Mouse (Mus musculus): ENCODE results near the gene Slc2a12. TPM values are rescaled to one million over a fixed set of nuclear protein-coding genes. Genes with fewer than 3 reads are reported as not detected.

The Slc2a12 gene
- polyA plus RNA-seq, 1 experiment, result 0.24 TPM

DNA sequence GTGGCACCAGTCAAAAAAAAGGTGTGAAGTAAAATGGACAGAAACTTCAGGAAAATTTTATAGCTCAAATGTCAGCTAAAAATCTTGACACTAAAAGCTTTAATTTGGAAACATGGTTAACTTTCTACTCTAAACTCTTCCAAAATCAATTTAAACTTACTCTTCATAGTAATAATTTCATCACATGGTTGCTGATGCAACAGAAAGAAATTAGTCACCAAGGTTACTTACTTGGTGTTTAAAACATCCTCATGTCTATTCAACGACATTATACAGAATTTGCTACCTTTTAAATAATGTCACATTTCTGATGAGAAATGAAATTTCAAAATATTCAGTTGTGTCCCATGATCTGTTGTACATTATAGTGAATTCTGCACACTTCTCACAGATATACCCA lies 83.4 kb downstream of the Slc2a12 start:
- H3K36me3 ChIP-seq (ENCODE audit: control insufficient read depth, insufficient read depth, low read length), result no peaks in the 10 kb centered on the region
- H3K4me1 ChIP-seq (ENCODE audit: control insufficient read depth, insufficient read depth, insufficient read length, low read length), result peaks cover 2% of the 10 kb centered on the region; the same call in 1 of the 2 replicates
- no peak overlapping the region for H3K27ac ChIP-seq (ENCODE audit: insufficient read depth, low read depth, low read length)
- H3K4me3 ChIP-seq (ENCODE audit: low read depth, low read length), result no peak overlapping the region
- no peaks in the 10 kb centered on the region for H3K27me3 ChIP-seq (ENCODE audit: control insufficient read depth, insufficient read depth, low read length)
- WGBS, result 79% methylated on average over 1 of the region's 1 CpGs
- TF ChIP-seq POLR2A (IDR thresholded peaks at IDR 0.05; ENCODE audit: low read depth, low read length) (no peak), CTCF (IDR thresholded peaks at IDR 0.05; ENCODE audit: extremely low read depth, insufficient read length, insufficient replicate concordance, low read depth, low read length) (no peak)

DNA sequence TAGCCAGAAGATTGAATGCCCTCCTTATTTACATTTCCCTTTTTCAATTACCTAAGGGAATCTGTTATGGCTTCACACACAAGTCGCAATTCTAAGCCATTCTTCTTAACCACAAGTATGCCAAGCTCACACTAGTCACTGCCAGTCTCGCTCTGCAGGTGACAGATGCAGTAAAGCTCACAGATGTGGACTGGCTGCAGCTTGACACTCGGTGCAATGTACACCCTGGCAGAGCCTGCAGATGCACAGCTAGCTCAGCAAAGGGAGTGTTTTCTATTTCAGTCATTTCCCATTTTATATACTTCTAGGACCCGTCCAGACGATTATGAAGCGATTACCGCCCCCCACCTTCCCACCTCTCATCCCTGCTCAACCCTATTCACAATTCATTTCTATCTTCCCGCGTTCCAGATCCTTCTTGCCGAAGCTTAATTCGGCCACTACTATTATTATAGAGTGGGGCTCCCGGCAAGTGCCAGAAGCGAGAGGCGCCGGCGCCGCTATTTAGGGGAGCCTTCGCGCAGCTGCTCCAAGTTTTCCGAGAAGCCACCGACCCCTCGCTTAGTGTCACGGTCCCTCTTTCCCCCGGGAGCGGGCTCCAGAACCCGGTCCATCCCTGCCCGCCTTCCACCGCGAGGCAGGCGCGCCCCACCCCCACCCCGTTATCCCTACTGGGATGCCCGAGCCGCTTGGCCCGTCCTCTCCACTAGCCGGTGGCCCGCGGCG lies 85.6 kb downstream of the Slc2a12 start:
- Histone ChIP-seq H3K4me1 (ENCODE audit: control insufficient read depth, insufficient read depth, insufficient read length, low read length) (peaks cover 2% of the 10 kb centered on the region; the same call in 1 of the 2 replicates), H3K27me3 (ENCODE audit: control insufficient read depth, insufficient read depth, low read length) (no peaks in the 10 kb centered on the region), H3K36me3 (ENCODE audit: control insufficient read depth, insufficient read depth, low read length) (no peaks in the 10 kb centered on the region), H3K27ac (ENCODE audit: insufficient read depth, low read depth, low read length) (no peak overlapping the region), H3K4me3 (ENCODE audit: low read depth, low read length) (peak overlapping the region; percentile 94)
- WGBS, result under 1% methylated on average over 39 of the region's 39 CpGs
- TF ChIP-seq POLR2A (IDR thresholded peaks at IDR 0.05; ENCODE audit: low read depth, low read length), result no peak
- TF ChIP-seq CTCF (IDR thresholded peaks at IDR 0.05; ENCODE audit: extremely low read depth, insufficient read length, insufficient replicate concordance, low read depth, low read length), result no peak

DNA sequence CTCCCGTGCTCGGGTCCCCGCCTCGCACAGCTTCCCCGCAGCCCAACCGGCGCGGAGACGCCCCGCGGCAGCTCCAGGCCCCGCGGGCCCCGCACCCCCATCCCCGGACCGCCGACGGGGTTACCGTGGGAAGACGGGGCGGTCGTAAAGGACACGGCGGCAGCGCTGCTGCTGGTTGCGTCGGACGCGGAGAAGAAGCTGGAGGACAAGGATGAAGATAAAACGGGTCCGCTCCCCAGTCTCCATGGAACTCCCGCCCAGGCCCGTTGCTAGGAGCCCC lies 86.1 kb downstream of the Slc2a12 start:
- TF ChIP-seq POLR2A (IDR thresholded peaks at IDR 0.05; ENCODE audit: low read depth, low read length) (no peak), CTCF (IDR thresholded peaks at IDR 0.05; ENCODE audit: extremely low read depth, insufficient read length, insufficient replicate concordance, low read depth, low read length) (no peak)
- 2% methylated on average over 33 of the region's 33 CpGs for WGBS
- H3K36me3 ChIP-seq (ENCODE audit: control insufficient read depth, insufficient read depth, low read length), result no peaks in the 10 kb centered on the region

GRCm38 (mm10) chr10:22731272-22732093 lies 86.7 kb downstream of the Slc2a12 start, which contains the start of gene Tbpl1:
Gene Tbpl1, minus strand, starts transcription at chr10:22731938.
- no peaks in the 10 kb centered on the region for H3K27me3 ChIP-seq (ENCODE audit: control insufficient read depth, insufficient read depth, low read length)
- H3K36me3 ChIP-seq (ENCODE audit: control insufficient read depth, insufficient read depth, low read length), result no peaks in the 10 kb centered on the region
- TF ChIP-seq POLR2A (IDR thresholded peaks at IDR 0.05; ENCODE audit: low read depth, low read length), result peak; percentile 98
- TF ChIP-seq CTCF (IDR thresholded peaks at IDR 0.05; ENCODE audit: extremely low read depth, insufficient read length, insufficient replicate concordance, low read depth, low read length), result 0 out of 2 replicates have a peak, but pooled peaks have one; percentile 14
- H3K27ac ChIP-seq (ENCODE audit: insufficient read depth, low read depth, low read length), result peak within 1 kb of the TSS; percentile 88
- WGBS, result under 1% methylated on average over 77 of the region's 77 CpGs
- peaks cover 2% of the 10 kb centered on the region; the same call in 1 of the 2 replicates for H3K4me1 ChIP-seq (ENCODE audit: control insufficient read depth, insufficient read depth, insufficient read length, low read length)
- peak within 1 kb of the TSS; percentile 94 for H3K4me3 ChIP-seq (ENCODE audit: low read depth, low read length)

More for the DNA sequence above, 86.1 kb downstream of the Slc2a12 start:
- peaks cover 2% of the 10 kb centered on the region; the same call in 1 of the 2 replicates for H3K4me1 ChIP-seq (ENCODE audit: control insufficient read depth, insufficient read depth, insufficient read length, low read length)
- peak overlapping the region; percentile 57 for H3K27ac ChIP-seq (ENCODE audit: insufficient read depth, low read depth, low read length)
- H3K4me3 ChIP-seq (ENCODE audit: low read depth, low read length), result peak overlapping the region; percentile 94
- no peaks in the 10 kb centered on the region for H3K27me3 ChIP-seq (ENCODE audit: control insufficient read depth, insufficient read depth, low read length)

- TF ChIP-seq POLR2A (IDR thresholded peaks at IDR 0.05; ENCODE audit: low read depth, low read length) (no peak), CTCF (IDR thresholded peaks at IDR 0.05; ENCODE audit: extremely low read depth, insufficient read length, insufficient replicate concordance, low read depth, low read length) (no peak)
- Histone ChIP-seq H3K27ac (ENCODE audit: insufficient read depth, low read depth, low read length) (peak overlapping the region; percentile 88), H3K4me3 (ENCODE audit: low read depth, low read length) (peak overlapping the region; percentile 94), H3K4me1 (ENCODE audit: control insufficient read depth, insufficient read depth, insufficient read length, low read length) (peaks cover 2% of the 10 kb centered on the region; the same call in 1 of the 2 replicates), H3K27me3 (ENCODE audit: control insufficient read depth, insufficient read depth, low read length) (no peaks in the 10 kb centered on the region), H3K36me3 (ENCODE audit: control insufficient read depth, insufficient read depth, low read length) (no peaks in the 10 kb centered on the region)
- WGBS, result 37% methylated on average over 10 of the region's 10 CpGs
Measured at GRCm38 (mm10) chr10:22732181-22732580, 87.4 kb downstream of the Slc2a12 start.

DNA sequence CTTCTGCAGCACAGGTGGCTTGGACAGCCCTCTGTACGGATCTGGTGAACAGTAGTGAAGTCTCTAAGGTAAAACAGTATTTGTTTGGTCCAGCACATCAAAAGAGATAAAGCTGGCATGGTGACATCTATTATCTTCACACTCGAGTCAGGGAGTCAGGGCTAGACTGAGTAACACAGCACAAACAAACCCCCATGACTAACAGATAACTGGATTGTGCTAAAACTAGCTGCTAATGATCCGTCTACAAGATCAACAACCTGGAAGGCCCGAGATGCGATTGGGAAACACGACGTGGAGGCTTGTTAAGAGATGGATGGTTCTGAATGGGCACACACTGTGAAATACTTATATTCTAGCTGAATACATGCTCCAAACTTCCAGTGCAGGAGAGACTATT lies 101.1 kb downstream of the Slc2a12 start:
- no peaks in the 10 kb centered on the region for H3K4me1 ChIP-seq (ENCODE audit: control insufficient read depth, insufficient read depth, insufficient read length, low read length)
- H3K27ac ChIP-seq (ENCODE audit: insufficient read depth, low read depth, low read length), result no peak overlapping the region
- H3K4me3 ChIP-seq (ENCODE audit: low read depth, low read length), result no peak overlapping the region
- H3K36me3 ChIP-seq (ENCODE audit: control insufficient read depth, insufficient read depth, low read length), result no peaks in the 10 kb centered on the region
- TF ChIP-seq POLR2A (IDR thresholded peaks at IDR 0.05; ENCODE audit: low read depth, low read length) (no peak), CTCF (IDR thresholded peaks at IDR 0.05; ENCODE audit: extremely low read depth, insufficient read length, insufficient replicate concordance, low read depth, low read length) (no peak)
- H3K27me3 ChIP-seq (ENCODE audit: control insufficient read depth, insufficient read depth, low read length), result no peaks in the 10 kb centered on the region
- 48% methylated on average over 7 of the region's 7 CpGs for WGBS

Measured in small intestine, adult 2 months (tissue).